Mouse (Mus musculus) MEL (cell line): ENCODE results near the gene Tmem268. TPM values are rescaled to one million over a fixed set of nuclear protein-coding genes. Genes with fewer than 3 reads are reported as not detected.

Experiments
- DNase-seq: peaks from one replicate; pipeline ENCODE4 v3.0.0; 2011; ENCODE audit warnings: low read depth, low spot score
- H3K27ac ChIP-seq: 2 replicates; pipeline ENCODE4 v1.5.1; 2012; ENCODE audit warnings: low read depth, mild to moderate bottlenecking, control low read depth, low read length, moderate library complexity; ENCODE audit not compliant: control insufficient read depth
- H3K27me3 ChIP-seq, 2 experiments: fragments of 150-350 bp in 1 of 2; sonication (generic) in 1 of 2; 2 replicates each; pipeline ENCODE4 v1.6.1; 2012; ENCODE audit warnings: low read length in 2 of 2, mild to moderate bottlenecking in 2 of 2, improper control_type of control experiment in 1 of 2, moderate library complexity in 1 of 2; ENCODE audit not compliant: insufficient read depth in 2 of 2, control insufficient read depth in 1 of 2
- H3K36me3 ChIP-seq, 2 experiments: 2 replicates each; pipeline ENCODE4 v1.6.1; 2012 to 2014; ENCODE audit warnings: low read length in 2 of 2, improper control_type of control experiment in 1 of 2, inconsistent platforms in 1 of 2, mild to moderate bottlenecking in 1 of 2; ENCODE audit not compliant: insufficient read depth in 2 of 2, control insufficient read depth in 1 of 2
- H3K4me1 ChIP-seq, 2 experiments: fragments of 150-350 bp in 1 of 2; sonication (generic) in 1 of 2; 2 replicates each; pipeline ENCODE4 v1.6.1; 2012; ENCODE audit warnings: low read length in 2 of 2, improper control_type of control experiment in 1 of 2, mild to moderate bottlenecking in 1 of 2; ENCODE audit not compliant: insufficient read depth in 2 of 2, control insufficient read depth in 1 of 2
- H3K4me3 ChIP-seq, 2 experiments: fragments of 150-350 bp in 1 of 2; sonication (generic) in 1 of 2; 2 replicates each; pipeline ENCODE4 v1.5.1; 2012; ENCODE audit warnings: low read depth in 2 of 2, low read length in 2 of 2, mild to moderate bottlenecking in 2 of 2, moderate library complexity in 2 of 2, control low read depth in 1 of 2, improper control_type of control experiment in 1 of 2; ENCODE audit not compliant: control insufficient read depth in 1 of 2, insufficient read depth in 1 of 2
- H3K79me2 ChIP-seq: 2 replicates; pipeline ENCODE4 v1.6.1; 2012; ENCODE audit warnings: mild to moderate bottlenecking, low read length, moderate library complexity; ENCODE audit not compliant: control insufficient read depth, poor library complexity, insufficient read depth
- H3K9ac ChIP-seq: 2 replicates; pipeline ENCODE4 v1.6.1; 2012; ENCODE audit warnings: low read depth, mild to moderate bottlenecking, control low read depth, low read length, moderate library complexity; ENCODE audit not compliant: control insufficient read depth, poor library complexity, severe bottlenecking
- H3K9me3 ChIP-seq: fragments of 150-350 bp; sonication (generic); replicated peaks from 2 replicates; pipeline ENCODE4 v1.6.1; 2012; ENCODE audit warnings: mild to moderate bottlenecking, low read length, improper control_type of control experiment, moderate library complexity; ENCODE audit not compliant: insufficient read depth
- CHD2 ChIP-seq: IDR thresholded peaks from 2 replicates; pipeline ENCODE4 v1.6.1; 2011; ENCODE audit warnings: low read length, improper control_type of control experiment
- CTCF ChIP-seq, 3 experiments: IDR thresholded peaks in 2 of 3; conservative IDR thresholded peaks in 1 of 3; 2 replicates each; pipeline ENCODE4 v1.5.1; 2011 to 2012; ENCODE audit warnings: low read length in 3 of 3, low read depth in 2 of 3, mild to moderate bottlenecking in 2 of 3, improper control_type of control experiment in 1 of 3, inconsistent platforms in 1 of 3, mixed read lengths in 1 of 3, moderate library complexity in 1 of 3; ENCODE audit not compliant: control insufficient read depth in 1 of 3, insufficient read depth in 1 of 3, poor library complexity in 1 of 3, severe bottlenecking in 1 of 3
- GABPA ChIP-seq: IDR thresholded peaks from 2 replicates; pipeline ENCODE4 v1.6.1; 2012; ENCODE audit warnings: low read depth, mild to moderate bottlenecking, inconsistent platforms, low read length, improper control_type of control experiment, moderate library complexity
- JUND ChIP-seq: IDR thresholded peaks from 2 replicates; pipeline ENCODE4 v1.6.1; 2011; ENCODE audit warnings: low read depth, mild to moderate bottlenecking, improper control_type of control experiment, low read length
- MAFK ChIP-seq: IDR thresholded peaks from 2 replicates; pipeline ENCODE4 v1.6.1; 2011; ENCODE audit warnings: low read depth, mild to moderate bottlenecking, low read length, improper control_type of control experiment, borderline replicate concordance
- MEF2A ChIP-seq: IDR thresholded peaks from 2 replicates; pipeline ENCODE4 v1.6.1; 2014; ENCODE audit warnings: low read depth, mild to moderate bottlenecking, inconsistent platforms, low read length, improper control_type of control experiment; ENCODE audit not compliant: poor library complexity, insufficient replicate concordance, severe bottlenecking; ENCODE audit errors: extremely low read depth
- MXI1 ChIP-seq: IDR thresholded peaks from 2 replicates; pipeline ENCODE4 v1.6.1; 2011; ENCODE audit warnings: mild to moderate bottlenecking, low read depth, low read length, improper control_type of control experiment
- MYB ChIP-seq: IDR thresholded peaks from 2 replicates; pipeline ENCODE4 v1.6.1; 2011; ENCODE audit warnings: mild to moderate bottlenecking, low read depth, low read length, improper control_type of control experiment
- MYC ChIP-seq: IDR thresholded peaks from 2 replicates; pipeline ENCODE4 v1.6.1; 2011; ENCODE audit warnings: low read depth, mild to moderate bottlenecking, low read length, improper control_type of control experiment, moderate library complexity
- NRF1 ChIP-seq: IDR thresholded peaks from 2 replicates; pipeline ENCODE4 v1.6.1; 2014; ENCODE audit warnings: low read depth, mild to moderate bottlenecking, inconsistent platforms, low read length, improper control_type of control experiment, moderate library complexity; ENCODE audit not compliant: poor library complexity, insufficient read depth, severe bottlenecking
- POLR2A ChIP-seq, 2 experiments: IDR thresholded peaks; 2 replicates each; pipeline ENCODE4 v1.6.1; 2011 to 2012; ENCODE audit warnings: low read length in 2 of 2, mild to moderate bottlenecking in 2 of 2, control low read depth in 1 of 2, improper control_type of control experiment in 1 of 2, low read depth in 1 of 2, moderate library complexity in 1 of 2; ENCODE audit not compliant: control insufficient read depth in 1 of 2, insufficient read depth in 1 of 2, poor library complexity in 1 of 2
- POLR2AphosphoS5 ChIP-seq: IDR thresholded peaks from 2 replicates; pipeline ENCODE4 v1.6.1; 2012; ENCODE audit warnings: low read depth, borderline replicate concordance, mild to moderate bottlenecking, inconsistent platforms, low read length, moderate library complexity, mixed read lengths
- RCOR1 ChIP-seq: IDR thresholded peaks from 2 replicates; pipeline ENCODE4 v1.6.1; 2012; ENCODE audit warnings: low read depth, mild to moderate bottlenecking, inconsistent platforms, low read length, improper control_type of control experiment
- SIN3A ChIP-seq: IDR thresholded peaks from 2 replicates; pipeline ENCODE4 v1.6.1; 2012; ENCODE audit warnings: low read length, improper control_type of control experiment, inconsistent platforms
- TAL1 ChIP-seq: IDR thresholded peaks from 2 replicates; pipeline ENCODE4 v1.6.1; 2012; ENCODE audit warnings: mild to moderate bottlenecking, inconsistent platforms, low read length, moderate library complexity, mixed read lengths
- TBP ChIP-seq: IDR thresholded peaks from 2 replicates; pipeline ENCODE4 v1.8.0; 2011; ENCODE audit warnings: low read depth, low read length, improper control_type of control experiment
- USF1 ChIP-seq: IDR thresholded peaks from 2 replicates; pipeline ENCODE4 v1.6.1; 2014; ENCODE audit warnings: low read depth, mild to moderate bottlenecking, inconsistent platforms, low read length, improper control_type of control experiment, moderate library complexity
- USF2 ChIP-seq, 2 experiments: IDR thresholded peaks; 2 replicates each; pipeline ENCODE4 v1.6.1; 2011 to 2012; ENCODE audit warnings: improper control_type of control experiment in 2 of 2, low read length in 2 of 2, borderline replicate concordance in 1 of 2, inconsistent platforms in 1 of 2, low read depth in 1 of 2, mild to moderate bottlenecking in 1 of 2; ENCODE audit not compliant: insufficient read depth in 1 of 2
- ZC3H11A ChIP-seq: IDR thresholded peaks from 2 replicates; pipeline ENCODE4 v1.6.1; 2012; ENCODE audit warnings: low read depth, mild to moderate bottlenecking, inconsistent platforms, low read length, improper control_type of control experiment
- ZNF384 ChIP-seq: IDR thresholded peaks from 2 replicates; pipeline ENCODE4 v1.6.1; 2012; ENCODE audit warnings: low read depth, mild to moderate bottlenecking, inconsistent platforms, low read length, improper control_type of control experiment
- polyA plus RNA-seq, 2 experiments: library from polyadenylated mRNA; stranded (reverse) in 1 of 2; unstranded in 1 of 2; fragments of >175 nt in 1 of 2; fragments of >200 nt in 1 of 2; gene quantifications; 2 replicates each; pipeline versions ENCODE4 v1.2.1 to v1.2.4; 2012; ENCODE audit warnings: low replicate concordance in 2 of 2, low read depth in 1 of 2; ENCODE audit not compliant: insufficient read length in 2 of 2, insufficient read depth in 1 of 2, missing spikeins in 1 of 2
- total RNA-seq: library from RNA; depleted of rRNA; stranded (reverse); fragments of 300-350 nt; gene quantifications from 2 replicates; pipeline ENCODE4 v1.2.3, GENCODE M21; 2012

Gene Tmem268
- total and polyA plus RNA-seq, 3 experiments, result 8.1 to 11.3 TPM; not detected in 1

DNA sequence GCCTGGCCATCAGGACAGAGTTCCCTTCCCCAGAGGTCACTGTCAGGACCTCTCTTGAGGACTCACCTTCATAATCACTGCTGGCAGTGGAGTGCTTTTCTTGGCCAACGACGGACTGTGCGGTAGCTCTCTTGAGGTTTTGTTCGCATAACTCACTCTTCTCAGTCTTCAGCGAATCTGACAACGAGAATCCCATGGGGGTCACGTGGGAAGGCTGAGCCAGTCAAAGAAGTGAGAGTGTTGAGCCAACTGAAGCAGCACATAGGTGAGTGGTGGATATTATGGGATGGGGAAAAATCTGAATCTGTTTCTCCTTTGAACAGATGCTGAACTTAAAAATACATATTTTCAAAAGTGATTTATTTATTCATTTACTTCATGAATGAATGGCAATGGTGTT, 49.8 kb downstream of the Tmem268 start:
- Histone ChIP-seq H3K36me3 (no peaks in the 10 kb centered on the region), H3K4me3 (no peak overlapping the region), H3K9ac (no peak overlapping the region), H3K27ac (no peak overlapping the region), H3K79me2 (no peaks in the 10 kb centered on the region), H3K4me1 (no peaks in the 10 kb centered on the region), H3K9me3 (no peaks in the 10 kb centered on the region), H3K27me3 (no peaks in the 10 kb centered on the region)
- TF ChIP-seq CTCF (IDR thresholded peaks at IDR 0.05 in 2 of 3, conservative IDR thresholded peaks at IDR 0.05 in 1 of 3; ENCODE audit: control insufficient read depth in 1 of 3, insufficient read depth in 1 of 3, low read depth in 2 of 3, low read length in 3 of 3, poor library complexity in 1 of 3, severe bottlenecking in 1 of 3) (no peak), CHD2 (no peak), MAFK (no peak), ZNF384 (no peak), MXI1 (no peak), USF1 (no peak), NRF1 (no peak), POLR2AphosphoS5 (no peak), GABPA (no peak), JUND (no peak), SIN3A (no peak), MEF2A (no peak), ZC3H11A (no peak), TAL1 (no peak)
- DNase-seq, result no peak

DNA sequence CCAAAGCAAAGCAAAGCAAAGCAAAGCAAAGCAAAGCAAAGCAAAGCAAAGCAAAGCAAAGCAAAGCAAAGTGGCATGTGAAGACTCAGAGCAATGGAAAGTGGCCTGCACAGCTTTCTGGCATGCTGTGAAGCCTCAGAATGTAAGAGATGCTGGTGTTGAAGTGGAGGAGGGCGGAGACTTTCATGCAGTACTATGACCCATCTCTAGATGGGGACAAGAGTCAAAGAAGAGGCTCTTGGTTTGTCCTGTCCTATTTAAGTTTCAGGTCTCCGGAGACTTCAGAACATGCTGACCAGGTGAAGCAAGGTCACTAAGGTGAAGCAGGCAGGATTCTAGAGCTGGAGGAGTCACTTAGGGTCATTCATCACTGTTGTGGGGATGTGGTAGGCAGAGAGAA, 63.3 kb downstream of the Tmem268 start:
- Histone ChIP-seq H3K36me3 (peaks cover 0 to 2% of the 10 kb centered on the region in 2 experiments; a peak in 2 of 4 replicates), H3K79me2 (no peaks in the 10 kb centered on the region), H3K27ac (no peak overlapping the region), H3K9ac (no peak overlapping the region), H3K4me1 (no peaks in the 10 kb centered on the region), H3K27me3 (no peaks in the 10 kb centered on the region), H3K9me3 (no peaks in the 10 kb centered on the region), H3K4me3 (no peak overlapping the region)
- TF ChIP-seq MYC, result no peak
- TF ChIP-seq RCOR1, result no peak
- no peak for TF ChIP-seq TBP
- no peak for TF ChIP-seq TAL1
- TF ChIP-seq MAFK, result no peak
- TF ChIP-seq POLR2A (IDR thresholded peaks at IDR 0.05; ENCODE audit: control insufficient read depth in 1 of 2, insufficient read depth in 1 of 2, low read depth in 1 of 2, low read length in 2 of 2, poor library complexity in 1 of 2), result no peak
- TF ChIP-seq USF2 (IDR thresholded peaks at IDR 0.05; ENCODE audit: borderline replicate concordance in 1 of 2, insufficient read depth in 1 of 2, low read depth in 1 of 2, low read length in 2 of 2), result no peak
- TF ChIP-seq USF1, result no peak
- TF ChIP-seq MYB, result no peak
- DNase-seq, result no peak
